Mouse (Mus musculus) forebrain, embryonic 14.5 days (tissue): ENCODE measurements at regions not wholly inside any gene's neighbourhood (a gene's known extent, or its start where the extent isn't known, plus 50 kb on each side); places are given as distances from the start of the nearest gene placed in this dataset.

Experiments
- ATAC-seq: fragments of 200-750 bp; cut with Nextera tagmentation; 2 replicates; pipeline ENCODE4 v1.8.0; 2017; ENCODE audit warnings: mild to moderate bottlenecking, moderate library complexity
- DNase-seq: peaks from one replicate; pipeline ENCODE4 v3.0.0-alpha.2; 2015; ENCODE audit warnings: low spot score
- H3K27ac ChIP-seq: fragments of 300-500 bp; sonication (generic); 2 replicates; pipeline ENCODE4 v1.5.1; 2014; ENCODE audit warnings: low read depth, mild to moderate bottlenecking, control low read depth, low read length, moderate library complexity
- H3K27me3 ChIP-seq: fragments of 300-500 bp; sonication (generic); replicated peaks from 2 replicates; pipeline ENCODE4 v1.6.1; 2014; ENCODE audit warnings: low read length, control low read depth, mixed read lengths; ENCODE audit not compliant: control insufficient read depth, insufficient read depth
- H3K36me3 ChIP-seq: fragments of 300-500 bp; sonication (generic); 2 replicates; pipeline ENCODE4 v1.6.1; 2014; ENCODE audit warnings: low read length, control low read depth; ENCODE audit not compliant: control insufficient read depth, insufficient read depth
- H3K4me1 ChIP-seq: fragments of 300-500 bp; sonication (generic); 2 replicates; pipeline ENCODE4 v1.6.1; 2014; ENCODE audit warnings: antibody characterized with exemption, low read length, control low read depth; ENCODE audit not compliant: control insufficient read depth, insufficient read depth
- H3K4me2 ChIP-seq: fragments of 300-500 bp; sonication (generic); 2 replicates; pipeline ENCODE4 v1.6.1; 2014; ENCODE audit warnings: mild to moderate bottlenecking, control low read depth, low read length
- H3K4me3 ChIP-seq: fragments of 300-500 bp; sonication (generic); 2 replicates; pipeline ENCODE4 v1.5.1; 2014; ENCODE audit warnings: low read depth, low read length, control low read depth
- H3K9ac ChIP-seq: fragments of 300-500 bp; sonication (generic); 2 replicates; pipeline ENCODE4 v1.6.1; 2014; ENCODE audit warnings: mild to moderate bottlenecking, low read length, control low read depth, moderate library complexity
- H3K9me3 ChIP-seq: fragments of 300-500 bp; sonication (generic); replicated peaks from 2 replicates; pipeline ENCODE4 v1.6.1; 2016; ENCODE audit warnings: low read length, control low read depth, mixed read lengths; ENCODE audit not compliant: control insufficient read depth
- WGBS: fragments of 180-500 bp; shearing (Covaris S2); extraction: QIAGEN DNeasy Blood & Tissue Kit; methylation state at CpG from one replicate; pipeline ENCODE4 v1.1.7; 2014; 5-methylcytosine and 5-hydroxymethylcytosine counted together

DNA sequence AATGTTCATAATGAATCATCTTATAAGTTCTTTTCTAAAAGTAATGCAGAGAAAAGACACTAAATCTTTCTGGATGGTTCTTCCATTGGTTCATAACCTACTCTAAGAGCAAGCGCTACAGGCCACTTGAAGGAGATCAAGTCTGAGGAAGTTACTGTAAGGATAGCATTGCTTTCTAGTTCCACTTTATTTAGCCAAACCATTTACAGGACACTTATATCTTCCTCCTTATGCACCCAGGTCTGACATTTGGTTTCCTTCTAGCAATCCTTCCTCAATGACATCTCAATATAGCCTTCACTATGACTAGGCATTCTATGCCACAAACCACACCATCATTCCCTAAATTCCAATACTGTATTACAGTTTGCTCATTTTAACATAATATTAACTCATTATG, 316.0 kb downstream of the Gm11361 start:
- Histone ChIP-seq H3K4me1 (no peaks in the 10 kb centered on the region), H3K4me3 (no peak overlapping the region), H3K27ac (no peak overlapping the region), H3K9ac (no peak overlapping the region), H3K9me3 (no peaks in the 10 kb centered on the region), H3K36me3 (no peaks in the 10 kb centered on the region), H3K27me3 (no peaks in the 10 kb centered on the region), H3K4me2 (no peak overlapping the region)
- DNase-seq (no peak), ATAC-seq (no peak)
- WGBS: 100% methylated on average over 1 of the region's 1 CpGs

GRCm38 (mm10) chr13:28572448-28572847, 315.1 kb downstream of the Gm11361 start:
- Histone ChIP-seq H3K36me3 (no peaks in the 10 kb centered on the region), H3K4me1 (no peaks in the 10 kb centered on the region), H3K9me3 (no peaks in the 10 kb centered on the region), H3K27ac (no peak overlapping the region), H3K4me2 (no peak overlapping the region), H3K9ac (no peak overlapping the region), H3K4me3 (no peak overlapping the region), H3K27me3 (no peaks in the 10 kb centered on the region)
- 93% methylated on average over 1 of the region's 1 CpGs for WGBS
- no peak for ATAC-seq
- no peak for DNase-seq

GRCm38 (mm10) chr13:28571716-28572115, 314.4 kb downstream of the Gm11361 start:
- no peaks in the 10 kb centered on the region for H3K9me3 ChIP-seq
- H3K27me3 ChIP-seq: no peaks in the 10 kb centered on the region
- 88% methylated on average over 5 of the region's 5 CpGs for WGBS
- H3K4me1 ChIP-seq: no peaks in the 10 kb centered on the region
- H3K4me2 ChIP-seq: no peak overlapping the region
- H3K9ac ChIP-seq: no peak overlapping the region
- H3K27ac ChIP-seq: no peak overlapping the region
- no peak overlapping the region for H3K4me3 ChIP-seq
- ATAC-seq: no peak
- H3K36me3 ChIP-seq: no peaks in the 10 kb centered on the region
- DNase-seq: no peak

DNA sequence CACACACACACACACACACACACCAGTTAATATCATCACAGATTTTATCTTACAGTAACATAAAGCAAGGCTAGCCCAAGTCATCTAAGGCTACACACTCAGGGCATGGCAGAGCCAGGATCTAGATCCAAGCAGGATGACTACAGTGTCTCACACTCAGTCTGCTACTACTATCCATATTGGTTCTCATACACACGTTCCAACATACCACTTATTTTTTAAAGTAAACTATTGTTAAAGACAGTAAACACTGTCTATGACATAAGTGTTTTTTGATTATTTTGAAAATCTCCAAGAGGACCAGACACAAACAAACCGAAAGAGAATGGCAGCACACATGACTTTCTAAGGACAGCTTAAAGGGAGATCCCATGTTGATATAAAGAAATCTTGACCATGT, 306.3 kb downstream of the Gm11361 start:
- Histone ChIP-seq H3K4me1 (no peaks in the 10 kb centered on the region), H3K27ac (no peak overlapping the region), H3K9ac (no peak overlapping the region), H3K36me3 (no peaks in the 10 kb centered on the region), H3K27me3 (no peaks in the 10 kb centered on the region), H3K4me3 (no peak overlapping the region), H3K9me3 (peaks cover 3% of the 10 kb centered on the region; the same call in 1 of the 2 replicates), H3K4me2 (no peak overlapping the region)
- 96% methylated on average over 2 of the region's 2 CpGs for WGBS
- ATAC-seq: no peak
- no peak for DNase-seq

GRCm38 (mm10) chr13:28560081-28560480, 302.8 kb downstream of the Gm11361 start:
- Histone ChIP-seq H3K36me3 (no peaks in the 10 kb centered on the region), H3K4me3 (no peak overlapping the region), H3K27ac (no peak overlapping the region), H3K4me2 (no peak overlapping the region), H3K9ac (no peak overlapping the region), H3K4me1 (peaks cover 3% of the 10 kb centered on the region), H3K27me3 (no peaks in the 10 kb centered on the region), H3K9me3 (peaks cover 3% of the 10 kb centered on the region; the same call in 1 of the 2 replicates)
- DNase-seq: no peak
- ATAC-seq: no peak
- WGBS: 64% methylated on average over 2 of the region's 2 CpGs

GRCm38 (mm10) chr13:28557032-28557570, 299.8 kb downstream of the Gm11361 start:
- Histone ChIP-seq H3K9me3 (no peaks in the 10 kb centered on the region), H3K4me1 (peaks cover 29% of the 10 kb centered on the region), H3K36me3 (no peaks in the 10 kb centered on the region), H3K9ac (no peak overlapping the region), H3K4me2 (no peak overlapping the region), H3K4me3 (no peak overlapping the region), H3K27ac (no peak overlapping the region), H3K27me3 (no peaks in the 10 kb centered on the region)
- WGBS: 96% methylated on average over 4 of the region's 4 CpGs
- no peak for ATAC-seq
- no peak for DNase-seq

DNA sequence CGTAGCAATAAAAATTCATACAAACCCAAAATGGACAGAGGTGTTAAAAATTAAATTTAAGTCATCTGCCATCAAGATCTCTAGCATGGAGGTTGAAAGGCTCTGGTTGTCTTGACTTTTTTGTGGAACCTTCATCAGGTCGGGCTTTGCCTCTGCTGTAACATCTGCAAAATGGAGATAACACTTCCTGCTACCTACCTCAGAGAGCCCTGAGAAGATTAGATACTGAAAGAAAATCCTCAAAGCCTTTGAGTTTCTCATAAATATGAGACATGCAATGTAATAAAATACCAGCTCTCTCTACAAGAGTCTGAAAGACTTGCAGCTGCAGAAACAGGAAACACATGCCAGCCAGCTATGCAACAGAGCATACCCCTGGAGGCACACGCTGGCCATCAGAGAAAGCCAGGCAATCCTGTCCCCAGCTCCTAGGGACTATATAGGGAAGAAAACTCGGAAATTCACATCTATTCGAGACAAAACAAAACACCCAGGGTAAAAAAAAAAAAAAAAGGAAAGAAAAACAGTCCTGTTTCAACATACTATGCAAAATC, 299.1 kb downstream of the Gm11361 start:
- no peak for DNase-seq
- H3K4me2 ChIP-seq: no peak overlapping the region

DNA sequence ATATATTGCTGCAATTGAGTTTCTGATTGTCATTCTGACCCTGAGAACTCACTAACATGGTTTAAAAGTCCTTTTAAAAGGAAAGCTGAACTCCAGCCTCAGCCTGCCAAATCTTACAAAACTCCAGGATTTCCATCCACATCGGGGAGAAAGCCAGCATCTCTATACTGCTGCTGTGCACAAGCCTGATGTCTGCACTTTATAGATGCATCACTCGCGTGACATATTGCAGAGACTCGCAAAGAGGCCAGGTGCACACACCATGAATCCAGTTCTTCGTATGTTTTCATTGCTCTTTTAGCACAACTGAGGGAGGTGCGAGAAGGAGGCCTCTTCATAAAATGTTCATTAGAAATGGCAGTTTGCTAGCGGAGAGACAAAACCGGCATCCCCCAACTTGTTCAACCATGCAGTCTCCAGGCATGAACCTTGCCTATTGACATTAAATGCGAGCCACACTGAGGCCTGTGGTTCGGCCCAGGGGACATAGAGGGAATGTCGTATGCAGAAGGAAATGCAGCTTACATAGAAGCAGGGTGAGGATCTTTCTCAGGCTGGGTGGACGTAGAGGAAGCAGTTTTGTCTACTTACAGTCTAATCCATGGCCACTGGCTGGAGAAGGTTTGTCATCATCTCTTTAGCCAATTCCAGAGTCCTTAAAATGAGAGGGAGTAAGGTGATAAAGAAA, 297.0 kb downstream of the Gm11361 start:
- H3K4me3 ChIP-seq: no peak overlapping the region
- H3K9ac ChIP-seq: no peak overlapping the region
- H3K4me1 ChIP-seq: peaks cover 29% of the 10 kb centered on the region
- ATAC-seq (no peak; the same call in 1 of the 2 replicates), DNase-seq (peak; percentile 23)
- no peak overlapping the region for H3K4me2 ChIP-seq
- H3K9me3 ChIP-seq: no peaks in the 10 kb centered on the region
- no peaks in the 10 kb centered on the region for H3K36me3 ChIP-seq
- WGBS: 73% methylated on average over 12 of the region's 12 CpGs
- H3K27ac ChIP-seq: no peak overlapping the region
- H3K27me3 ChIP-seq: no peaks in the 10 kb centered on the region

More for the DNA sequence above, 299.1 kb downstream of the Gm11361 start:
- Histone ChIP-seq H3K4me3 (no peak overlapping the region), H3K4me1 (peaks cover 29% of the 10 kb centered on the region), H3K9ac (no peak overlapping the region), H3K27me3 (no peaks in the 10 kb centered on the region), H3K9me3 (no peaks in the 10 kb centered on the region), H3K36me3 (no peaks in the 10 kb centered on the region), H3K27ac (no peak overlapping the region)
- no peak for ATAC-seq
- WGBS: 93% methylated on average over 5 of the region's 5 CpGs
